Mouse (Mus musculus) CH12.LX (cell line): ENCODE results near the gene Arl9.

ENCODE experiments used
- CTCF ChIP-seq, 2 experiments: IDR thresholded peaks in 1 of 2; conservative IDR thresholded peaks in 1 of 2; 2 replicates each; pipeline ENCODE4 v1.5.1; 2011 to 2012; ENCODE audit warnings: low read depth in 2 of 2, low read length in 2 of 2, improper control_type of control experiment in 1 of 2, inconsistent platforms in 1 of 2, mild to moderate bottlenecking in 1 of 2, moderate library complexity in 1 of 2
- EP300 ChIP-seq: IDR thresholded peaks from 2 replicates; pipeline ENCODE4 v1.6.1; 2011; ENCODE audit warnings: low read length, improper control_type of control experiment
- MAFK ChIP-seq: IDR thresholded peaks from 2 replicates; pipeline ENCODE4 v1.6.1; 2011; ENCODE audit warnings: low read length, improper control_type of control experiment; ENCODE audit not compliant: insufficient replicate concordance
- MAZ ChIP-seq: IDR thresholded peaks from 2 replicates; pipeline ENCODE4 v1.6.1; 2012; ENCODE audit warnings: low read depth, mild to moderate bottlenecking, inconsistent platforms, low read length, improper control_type of control experiment, moderate library complexity
- POLR2A ChIP-seq: IDR thresholded peaks from 2 replicates; pipeline ENCODE4 v1.6.1; 2011; ENCODE audit warnings: low read depth, mild to moderate bottlenecking, improper control_type of control experiment, low read length
- SIN3A ChIP-seq: IDR thresholded peaks from 2 replicates; pipeline ENCODE4 v1.6.1; 2012; ENCODE audit warnings: low read length, improper control_type of control experiment, inconsistent platforms
- TBP ChIP-seq: conservative IDR thresholded peaks from 2 replicates; pipeline ENCODE4 v1.6.1; 2011; ENCODE audit warnings: low read depth, low read length, improper control_type of control experiment
- USF1 ChIP-seq: IDR thresholded peaks from 2 replicates; pipeline ENCODE4 v1.6.1; 2014; ENCODE audit warnings: low read depth, mild to moderate bottlenecking, inconsistent platforms, low read length, improper control_type of control experiment
- ZC3H11A ChIP-seq: IDR thresholded peaks from 2 replicates; pipeline ENCODE4 v1.6.1; 2012; ENCODE audit warnings: low read depth, mild to moderate bottlenecking, inconsistent platforms, low read length, improper control_type of control experiment

- TF ChIP-seq TBP (no peak), MAFK (no peak), USF1 (no peak), POLR2A (no peak), MAZ (no peak), CTCF (conservative IDR thresholded peaks at IDR 0.05 in 1 of 2, IDR thresholded peaks at IDR 0.05 in 1 of 2; ENCODE audit: low read depth in 2 of 2, low read length in 2 of 2) (no peak), EP300 (no peak), SIN3A (no peak), ZC3H11A (no peak)
Observed at GRCm38 (mm10) chr5:76959587-76959986, 44.3 kb upstream of the Arl9 start.
